In the genomic region with DNA sequence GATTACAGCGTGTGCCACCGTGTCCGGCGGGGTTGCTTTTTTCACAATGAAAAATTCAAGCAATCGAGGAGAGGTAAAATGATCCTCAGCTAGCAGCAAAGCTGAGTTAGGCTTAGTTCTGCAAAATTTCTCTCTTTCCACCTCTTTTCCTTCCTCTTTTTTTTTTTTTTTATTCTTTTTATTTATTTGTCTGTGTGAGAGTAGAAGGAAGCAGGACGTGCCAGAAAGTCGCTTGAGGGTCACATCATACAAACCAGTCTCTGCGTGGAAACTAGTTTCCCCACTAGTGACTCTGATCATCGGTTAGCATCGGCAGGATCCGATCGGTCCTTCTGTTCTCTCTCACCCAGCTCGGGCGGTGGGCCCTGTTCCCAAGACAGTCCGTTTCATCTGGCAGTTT, we compare ENCODE assay signal across 21 mouse cellular contexts. TPM values are rescaled to one million over a fixed set of nuclear protein-coding genes. Genes with fewer than 3 reads are reported as not detected.
DNase-seq lines count a peak whose midpoint lies in the region; ATAC-seq and TF ChIP-seq lines count a peak whose summit lies in the region.
"Had no signal": no experiment of that assay in that cellular context is flagged by ENCODE, and none has a peak within 500 bp of the region (broad histone marks: within the 10 kb centered on the region; RNA-seq: fewer than 3 reads in every experiment).

No protein-coding gene starts in this region.

- no peaks in the 10 kb centered on the region for H3K27me3 ChIP-seq in MEL (ENCODE audit: control insufficient read depth in 1 of 2, insufficient read depth in 2 of 2, low read length in 2 of 2)
- H3K27me3 ChIP-seq in intestine, embryonic 16.5 days (replicated peaks; ENCODE audit: control insufficient read depth, insufficient read depth, low read length): no peaks in the 10 kb centered on the region
- no peaks in the 10 kb centered on the region for H3K27me3 ChIP-seq in forebrain, embryonic 13.5 days
- H3K27me3 ChIP-seq: embryonic facial prominence, embryonic 12.5 days; heart, embryonic 13.5 days; hindbrain, embryonic 12.5 days had no signal

- TF ChIP-seq POLR2A in MEL (IDR thresholded peaks at IDR 0.05; ENCODE audit: control insufficient read depth in 1 of 2, insufficient read depth in 1 of 2, low read depth in 1 of 2, low read length in 2 of 2, poor library complexity in 1 of 2): no peak
- no peak for TF ChIP-seq POLR2A in bone marrow macrophage, adult 2 months (IDR thresholded peaks at IDR 0.05; ENCODE audit: borderline replicate concordance, low read depth, low read length)

- no peaks in the 10 kb centered on the region for H3K79me2 ChIP-seq in MEL (ENCODE audit: control insufficient read depth, insufficient read depth, low read length, poor library complexity)
- H3K79me2 ChIP-seq in macrophage (ENCODE audit: inconsistent target): no peaks in the 10 kb centered on the region

- no peak for TF ChIP-seq CTCF in MEL (IDR thresholded peaks at IDR 0.05 in 2 of 3, conservative IDR thresholded peaks at IDR 0.05 in 1 of 3; ENCODE audit: control insufficient read depth in 1 of 3, insufficient read depth in 1 of 3, low read depth in 2 of 3, low read length in 3 of 3, poor library complexity in 1 of 3, severe bottlenecking in 1 of 3)
- no peak for TF ChIP-seq CTCF in bone marrow macrophage, adult 2 months (IDR thresholded peaks at IDR 0.05; ENCODE audit: low read depth, low read length)
- no peak for TF ChIP-seq CTCF in layer of hippocampus, adult 2 months (conservative IDR thresholded peaks at IDR 0.05)

- H3K4me3 ChIP-seq in MEL (ENCODE audit: control insufficient read depth in 1 of 2, insufficient read depth in 1 of 2, low read depth in 2 of 2, low read length in 2 of 2) (no peak overlapping the region), macrophage (ENCODE audit: inconsistent target) (no peak overlapping the region)
- peak overlapping the region; percentile 25; the same call in 1 of the 2 replicates for H3K4me3 ChIP-seq in bone marrow macrophage, adult 2 months (ENCODE audit: insufficient read depth, low read length)
- no peak overlapping the region for H3K4me3 ChIP-seq in layer of hippocampus, adult 2 months
- no peak overlapping the region for H3K4me3 ChIP-seq in intestine, embryonic 16.5 days (ENCODE audit: low read length)
- no peak overlapping the region for H3K4me3 ChIP-seq in forebrain, embryonic 13.5 days
- H3K4me3 ChIP-seq: embryonic facial prominence, embryonic 12.5 days; heart, embryonic 13.5 days; hindbrain, embryonic 12.5 days had no signal

- peaks cover 0 to 3% of the 10 kb centered on the region in 2 experiments; a peak in 2 of 4 replicates for H3K4me1 ChIP-seq in MEL (ENCODE audit: control insufficient read depth in 1 of 2, insufficient read depth in 2 of 2, low read length in 2 of 2)
- H3K4me1 ChIP-seq in bone marrow macrophage, adult 2 months (ENCODE audit: control insufficient read depth, insufficient read depth, low read length): peaks cover 17% of the 10 kb centered on the region
- no peaks in the 10 kb centered on the region; the same call in 1 of the 2 replicates for H3K4me1 ChIP-seq in intestine, embryonic 16.5 days (ENCODE audit: control insufficient read depth, insufficient read depth, low read length)
- H3K4me1 ChIP-seq in forebrain, embryonic 13.5 days: peaks cover 2% of the 10 kb centered on the region; the same call in 1 of the 2 replicates
- H3K4me1 ChIP-seq: embryonic facial prominence, embryonic 12.5 days; hindbrain, embryonic 12.5 days had no signal

- no peak overlapping the region for H3K9ac ChIP-seq in MEL (ENCODE audit: control insufficient read depth, low read depth, low read length, poor library complexity, severe bottlenecking)
- no peak overlapping the region for H3K9ac ChIP-seq in intestine, embryonic 16.5 days (ENCODE audit: low read depth, low read length)
- no peak overlapping the region for H3K9ac ChIP-seq in forebrain, embryonic 13.5 days
- H3K9ac ChIP-seq: embryonic facial prominence, embryonic 12.5 days; heart, embryonic 13.5 days; hindbrain, embryonic 12.5 days had no signal

- H3K9me3 ChIP-seq in MEL (replicated peaks; ENCODE audit: insufficient read depth, low read length): no peaks in the 10 kb centered on the region
- H3K9me3 ChIP-seq in intestine, embryonic 16.5 days (ENCODE audit: control insufficient read depth, low read length): no peaks in the 10 kb centered on the region
- H3K9me3 ChIP-seq in forebrain, embryonic 13.5 days (replicated peaks): no peaks in the 10 kb centered on the region
- H3K9me3 ChIP-seq: embryonic facial prominence, embryonic 12.5 days; heart, embryonic 13.5 days; hindbrain, embryonic 12.5 days had no signal

- peaks cover 0 to 3% of the 10 kb centered on the region in 2 experiments; a peak in 2 of 4 replicates for H3K36me3 ChIP-seq in MEL (ENCODE audit: control insufficient read depth in 1 of 2, insufficient read depth in 2 of 2, low read length in 2 of 2)
- H3K36me3 ChIP-seq in macrophage (ENCODE audit: inconsistent target): no peaks in the 10 kb centered on the region
- H3K36me3 ChIP-seq in intestine, embryonic 16.5 days (ENCODE audit: control insufficient read depth, insufficient read depth, low read length): no peaks in the 10 kb centered on the region
- H3K36me3 ChIP-seq in forebrain, embryonic 13.5 days (ENCODE audit: poor library complexity, severe bottlenecking): no peaks in the 10 kb centered on the region
- H3K36me3 ChIP-seq: embryonic facial prominence, embryonic 12.5 days; heart, embryonic 13.5 days; hindbrain, embryonic 12.5 days had no signal

- H3K27ac ChIP-seq in MEL (ENCODE audit: control insufficient read depth, low read depth, low read length) (no peak overlapping the region), macrophage (0 out of 2 replicates have a peak overlapping the region, but pooled peaks have one; percentile 5)
- peak overlapping the region; percentile 84 for H3K27ac ChIP-seq in bone marrow macrophage, adult 2 months (ENCODE audit: insufficient read depth, low read depth, low read length)
- no peak overlapping the region for H3K27ac ChIP-seq in layer of hippocampus, adult 2 months
- no peak overlapping the region for H3K27ac ChIP-seq in intestine, embryonic 16.5 days (ENCODE audit: low read length)
- no peak overlapping the region for H3K27ac ChIP-seq in forebrain, embryonic 13.5 days
- H3K27ac ChIP-seq: embryonic facial prominence, embryonic 12.5 days; heart, embryonic 13.5 days; hindbrain, embryonic 12.5 days had no signal

- WGBS in macrophage (ENCODE audit: missing documents): 38% methylated on average over 15 of the region's 15 CpGs
- WGBS in intestine, embryonic 16.5 days: 83% methylated on average over 15 of the region's 15 CpGs
- WGBS in forebrain, embryonic 13.5 days: 89% methylated on average over 15 of the region's 15 CpGs

- no peak overlapping the region for H3K4me2 ChIP-seq in intestine, embryonic 16.5 days (ENCODE audit: low read depth, low read length)
- H3K4me2 ChIP-seq in forebrain, embryonic 13.5 days: no peak overlapping the region
- H3K4me2 ChIP-seq: embryonic facial prominence, embryonic 12.5 days; heart, embryonic 13.5 days; hindbrain, embryonic 12.5 days had no signal

- no peak for TF ChIP-seq RAD21 in MEL (IDR thresholded peaks at IDR 0.05; ENCODE audit: low read depth, low read length)

- ATAC-seq in intestine, embryonic 16.5 days: no peak
- ATAC-seq in forebrain, embryonic 13.5 days: no peak
- ATAC-seq: activated CD4-positive, CD25-positive, alpha-beta regulatory T cell, adult 4 months; forebrain, embryonic 16.5 days; hindbrain, embryonic 16.5 days; inflammation-experienced regulatory T-cells, adult 6 months had no signal

- TF ChIP-seq EP300 in MEL (IDR thresholded peaks at IDR 0.05; ENCODE audit: low read depth in 1 of 2, low read length in 2 of 2): no peak

- DNase-seq in MEL (ENCODE audit: low read depth, low spot score): peak; percentile 41
- no peak for DNase-seq in layer of hippocampus, adult 2 months (ENCODE audit: low spot score in 2 of 2)
- no peak for DNase-seq in right cerebral cortex, postnatal 14 days
- DNase-seq: adrenal gland, postnatal 14 days; cerebellum, adult 2 months; cerebellum, postnatal 14 days; gastrocnemius, postnatal 25 days; heart, adult 11 months; heart, postnatal 36 days; kidney, adult 18-20 months had no signal

TF ChIP-seq in MEL, 35 proteins besides CTCF, POLR2A, EP300 and RAD21:
- TF ChIP-seq TBP (IDR thresholded peaks at IDR 0.05; ENCODE audit: low read depth, low read length) (no peak), MAZ (IDR thresholded peaks at IDR 0.05; ENCODE audit: low read depth, low read length) (no peak), ELF1 (IDR thresholded peaks at IDR 0.05; ENCODE audit: low read depth, low read length) (no peak), ZNF384 (IDR thresholded peaks at IDR 0.05; ENCODE audit: low read depth, low read length) (peak; percentile 86), UBTF (IDR thresholded peaks at IDR 0.05; ENCODE audit: borderline replicate concordance, insufficient read depth, low read depth, low read length) (no peak)
TF ChIP-seq in MEL: peak in this region for 1.

RNA-seq across cellular contexts. Expression of a gene that starts 5.6 kb away (rescaled TPM):
- 9.1 and 9.2 TPM in 2 replicates for total RNA-seq in MEL (2012; rRNA removed)
- 10 to 100 TPM in 1 of 2 experiments, 1 to 10 TPM in 1; 6.5 to 36.0 TPM for polyA plus RNA-seq in MEL (2012; ENCODE audit: insufficient read depth in 1 of 2, insufficient read length in 2 of 2, low read depth in 1 of 2, low replicate concordance in 2 of 2, missing spikeins in 1 of 2)
- 27.2 and 33.4 TPM in 2 replicates for polyA plus RNA-seq in bone marrow macrophage, adult 2 months (2012; ENCODE audit: insufficient read depth, insufficient read length, missing spikeins)
- total RNA-seq in macrophage (2018; cell fraction: chromatin; rRNA removed): 100 to 1,000 TPM in 23 of 26 experiments, 10 to 100 TPM in 3; 52.6 to 207 (median 123) TPM
- 10 to 100 TPM; 36.9 to 54.8 (median 45.9) TPM for total RNA-seq in macrophage (2018; cell fraction: cytosol; rRNA removed)
- total RNA-seq in macrophage (2018; cell fraction: nucleus; rRNA removed): 100 to 1,000 TPM in 4 of 26 experiments, 10 to 100 TPM in 22; 61.0 to 218 (median 82.0) TPM
- 17.5 to 23.0 TPM (median 17.8 TPM) in 3 replicates for polyA plus RNA-seq in macrophage (2018)
- 10 to 100 TPM; 27.5 to 28.4 TPM for total RNA-seq in layer of hippocampus, adult 2 months (2021)
- polyA plus RNA-seq in intestine, embryonic 16.5 days (2015; fragmentation: Nextera tagmentation; extraction: Ambion mirVana): 28.8 and 30.7 TPM in 2 replicates
- polyA plus RNA-seq in forebrain, embryonic 13.5 days (2015; fragmentation: Nextera tagmentation; extraction: Ambion mirVana): 42.8 and 48.8 TPM in 2 replicates

Comparison
In these comparisons a context has a peak if more than half of its experiments do, and no peak if none do; other contexts are left out.
1. H3K27ac ChIP-seq: peak in bone marrow macrophage, adult 2 months (single experiment) and macrophage (single experiment); none in MEL (single experiment), layer of hippocampus, adult 2 months (single experiment), intestine, embryonic 16.5 days (single experiment) and forebrain, embryonic 13.5 days (single experiment).